Mouse (Mus musculus) olfactory bulb, adult 2 months (tissue): ENCODE measurements around the gene Gm45713.

ENCODE experiments used
- CTCF ChIP-seq: fragments of 200-500 bp; IDR thresholded peaks from 2 replicates; pipeline ENCODE4 v1.5.1; 2012; ENCODE audit warnings: low read depth, mild to moderate bottlenecking, low read length, moderate library complexity; ENCODE audit not compliant: insufficient read depth
- POLR2A ChIP-seq: fragments of 200-500 bp; IDR thresholded peaks from 2 replicates; pipeline ENCODE4 v1.6.1; 2012; ENCODE audit warnings: mild to moderate bottlenecking, low read depth, low read length, moderate library complexity; ENCODE audit not compliant: insufficient read depth

DNA sequence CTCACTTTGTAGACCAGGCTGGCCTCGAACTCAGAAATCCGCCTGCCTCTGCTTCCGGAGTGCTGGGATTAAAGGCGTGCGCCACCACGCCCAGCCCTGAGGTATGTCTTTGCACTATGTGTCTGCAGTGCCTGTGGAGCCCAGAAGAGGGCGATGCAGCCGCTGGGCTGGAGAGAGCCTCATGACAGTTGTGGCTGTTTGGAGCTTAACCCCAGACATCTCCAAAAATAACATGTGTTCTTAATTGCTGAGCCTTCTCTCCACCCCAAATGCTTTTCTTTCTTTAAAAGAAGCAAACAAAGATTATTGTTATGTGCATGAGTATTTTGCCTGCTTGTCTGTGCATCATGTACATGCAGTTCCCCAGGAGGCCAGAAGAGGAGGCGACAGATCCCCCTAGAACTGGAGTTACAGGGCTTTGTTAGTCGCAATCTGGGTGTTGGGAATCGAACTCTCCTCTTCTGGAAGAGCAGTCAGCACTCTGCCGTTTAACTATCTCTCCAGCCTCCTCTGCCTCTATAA, 19.0 kb upstream of the Gm45713 start:
- TF ChIP-seq CTCF (no peak), POLR2A (no peak)
